Mouse (Mus musculus): Measurements from ENCODE around the gene Med23. TPM values are rescaled to one million over a fixed set of nuclear protein-coding genes. Genes with fewer than 3 reads are reported as not detected.

The Med23 gene
- polyA plus RNA-seq, 1 experiment from 2014 or later: 29.4 TPM

- Histone ChIP-seq H3K27me3 (no peaks in the 10 kb centered on the region), H3K4me1 (no peaks in the 10 kb centered on the region), H3K9ac (replicated peaks) (no peak overlapping the region), H3K9me3 (no peaks in the 10 kb centered on the region), H3K4me3 (no peak overlapping the region), H3K27ac (replicated peaks) (no peak overlapping the region), H3K4me2 (replicated peaks) (no peak overlapping the region), H3K36me3 (no peaks in the 10 kb centered on the region)
- ATAC-seq (replicated peaks): no peak
- 81% methylated on average over 4 of the region's 4 CpGs for WGBS
Measured at GRCm38 (mm10) chr10:24950223-24950622, 80.4 kb downstream of the Med23 start.

GRCm38 (mm10) chr10:24951575-24951974 lies 81.8 kb downstream of the Med23 start:
- no peak for ATAC-seq (replicated peaks)
- 94% methylated on average over 8 of the region's 8 CpGs for WGBS

GRCm38 (mm10) chr10:24952549-24952948 lies 82.8 kb downstream of the Med23 start:
- H3K4me2 ChIP-seq (replicated peaks): no peak overlapping the region
- H3K4me3 ChIP-seq: no peak overlapping the region
- H3K9me3 ChIP-seq: no peaks in the 10 kb centered on the region
- no peak overlapping the region for H3K9ac ChIP-seq (replicated peaks)
- no peaks in the 10 kb centered on the region for H3K27me3 ChIP-seq
- no peaks in the 10 kb centered on the region for H3K36me3 ChIP-seq
- H3K27ac ChIP-seq (replicated peaks): no peak overlapping the region
- WGBS: 73% methylated on average over 7 of the region's 7 CpGs
- no peaks in the 10 kb centered on the region for H3K4me1 ChIP-seq
- no peak for ATAC-seq (replicated peaks)

More at GRCm38 (mm10) chr10:24951575-24951974, 81.8 kb downstream of the Med23 start:
- Histone ChIP-seq H3K4me1 (no peaks in the 10 kb centered on the region), H3K4me2 (replicated peaks) (no peak overlapping the region), H3K36me3 (no peaks in the 10 kb centered on the region), H3K9me3 (no peaks in the 10 kb centered on the region), H3K27ac (replicated peaks) (no peak overlapping the region), H3K4me3 (no peak overlapping the region), H3K9ac (replicated peaks) (no peak overlapping the region), H3K27me3 (no peaks in the 10 kb centered on the region)

- no peak for ATAC-seq (replicated peaks)
- WGBS: 89% methylated on average over 6 of the region's 6 CpGs
- H3K27ac ChIP-seq (replicated peaks): no peak overlapping the region
Measured at GRCm38 (mm10) chr10:24953876-24954275, 84.1 kb downstream of the Med23 start.

GRCm38 (mm10) chr10:24958280-24959042 lies 88.7 kb downstream of the Med23 start:
- Histone ChIP-seq H3K4me2 (replicated peaks) (no peak overlapping the region), H3K4me3 (no peak overlapping the region), H3K9ac (replicated peaks) (no peak overlapping the region), H3K27me3 (no peaks in the 10 kb centered on the region), H3K9me3 (no peaks in the 10 kb centered on the region), H3K36me3 (no peaks in the 10 kb centered on the region), H3K4me1 (peaks cover 11% of the 10 kb centered on the region), H3K27ac (replicated peaks) (no peak overlapping the region)
- ATAC-seq (replicated peaks): no peak
- WGBS: 81% methylated on average over 15 of the region's 15 CpGs

More at GRCm38 (mm10) chr10:24953876-24954275, 84.1 kb downstream of the Med23 start:
- H3K27me3 ChIP-seq: no peaks in the 10 kb centered on the region
- H3K9me3 ChIP-seq: no peaks in the 10 kb centered on the region
- H3K4me1 ChIP-seq: peaks cover 1% of the 10 kb centered on the region; the same call in 1 of the 2 replicates
- no peaks in the 10 kb centered on the region for H3K36me3 ChIP-seq
- no peak overlapping the region for H3K9ac ChIP-seq (replicated peaks)
- no peak overlapping the region for H3K4me2 ChIP-seq (replicated peaks)
- no peak overlapping the region for H3K4me3 ChIP-seq

- Histone ChIP-seq H3K4me1 (peaks cover 11% of the 10 kb centered on the region), H3K9ac (replicated peaks) (no peak overlapping the region), H3K4me3 (no peak overlapping the region), H3K36me3 (no peaks in the 10 kb centered on the region), H3K27ac (replicated peaks) (no peak overlapping the region), H3K4me2 (replicated peaks) (no peak overlapping the region), H3K9me3 (no peaks in the 10 kb centered on the region), H3K27me3 (no peaks in the 10 kb centered on the region)
- ATAC-seq (replicated peaks): no peak; the same call in 1 of the 2 replicates
- 35% methylated on average over 15 of the region's 15 CpGs for WGBS
Measured at GRCm38 (mm10) chr10:24959043-24959916, 89.5 kb downstream of the Med23 start.

- no peaks in the 10 kb centered on the region for H3K36me3 ChIP-seq
- 45% methylated on average over 2 of the region's 2 CpGs for WGBS
- H3K9me3 ChIP-seq: no peaks in the 10 kb centered on the region
Measured at GRCm38 (mm10) chr10:24961112-24961511, 91.3 kb downstream of the Med23 start.

GRCm38 (mm10) chr10:24961889-24962288 lies 92.1 kb downstream of the Med23 start:
- Histone ChIP-seq H3K9me3 (no peaks in the 10 kb centered on the region), H3K9ac (replicated peaks) (no peak overlapping the region), H3K4me1 (peaks cover 11% of the 10 kb centered on the region), H3K36me3 (no peaks in the 10 kb centered on the region), H3K4me2 (replicated peaks) (no peak overlapping the region), H3K27ac (replicated peaks) (no peak overlapping the region), H3K4me3 (no peak overlapping the region), H3K27me3 (no peaks in the 10 kb centered on the region)
- 19% methylated on average over 2 of the region's 2 CpGs for WGBS
- ATAC-seq (replicated peaks): no peak

More at GRCm38 (mm10) chr10:24961112-24961511, 91.3 kb downstream of the Med23 start:
- no peak overlapping the region for H3K27ac ChIP-seq (replicated peaks)
- ATAC-seq (replicated peaks): 0 out of 2 replicates have a peak, but pooled peaks have one; percentile 47
- H3K4me2 ChIP-seq (replicated peaks): no peak overlapping the region
- H3K4me1 ChIP-seq: peaks cover 11% of the 10 kb centered on the region
- no peaks in the 10 kb centered on the region for H3K27me3 ChIP-seq
- H3K4me3 ChIP-seq: no peak overlapping the region
- no peak overlapping the region for H3K9ac ChIP-seq (replicated peaks)

Small RNA genes lying within 50 kb of the gene (microRNA-seq; reads per million reads assigned to microRNA genes)
- gene Mir6905: not detected

Other genes starting within 250 kb of the Med23 start
- gene Enpp1, start 157.8 kb upstream of the Med23 start, polyA plus RNA-seq (2015; fragmentation: Nextera tagmentation; extraction: Ambion mirVana): 0.91 and 1.8 TPM in 2 replicates
- 1.5 and 2.1 TPM in 2 replicates for gene Enpp3, start 27.2 kb upstream of the Med23 start, polyA plus RNA-seq (2015; fragmentation: Nextera tagmentation; extraction: Ambion mirVana)
- gene Arg1, start 57.5 kb downstream of the Med23 start, polyA plus RNA-seq (2015; fragmentation: Nextera tagmentation; extraction: Ambion mirVana): 0.65 and 0.66 TPM in 2 replicates